In the genomic region with DNA sequence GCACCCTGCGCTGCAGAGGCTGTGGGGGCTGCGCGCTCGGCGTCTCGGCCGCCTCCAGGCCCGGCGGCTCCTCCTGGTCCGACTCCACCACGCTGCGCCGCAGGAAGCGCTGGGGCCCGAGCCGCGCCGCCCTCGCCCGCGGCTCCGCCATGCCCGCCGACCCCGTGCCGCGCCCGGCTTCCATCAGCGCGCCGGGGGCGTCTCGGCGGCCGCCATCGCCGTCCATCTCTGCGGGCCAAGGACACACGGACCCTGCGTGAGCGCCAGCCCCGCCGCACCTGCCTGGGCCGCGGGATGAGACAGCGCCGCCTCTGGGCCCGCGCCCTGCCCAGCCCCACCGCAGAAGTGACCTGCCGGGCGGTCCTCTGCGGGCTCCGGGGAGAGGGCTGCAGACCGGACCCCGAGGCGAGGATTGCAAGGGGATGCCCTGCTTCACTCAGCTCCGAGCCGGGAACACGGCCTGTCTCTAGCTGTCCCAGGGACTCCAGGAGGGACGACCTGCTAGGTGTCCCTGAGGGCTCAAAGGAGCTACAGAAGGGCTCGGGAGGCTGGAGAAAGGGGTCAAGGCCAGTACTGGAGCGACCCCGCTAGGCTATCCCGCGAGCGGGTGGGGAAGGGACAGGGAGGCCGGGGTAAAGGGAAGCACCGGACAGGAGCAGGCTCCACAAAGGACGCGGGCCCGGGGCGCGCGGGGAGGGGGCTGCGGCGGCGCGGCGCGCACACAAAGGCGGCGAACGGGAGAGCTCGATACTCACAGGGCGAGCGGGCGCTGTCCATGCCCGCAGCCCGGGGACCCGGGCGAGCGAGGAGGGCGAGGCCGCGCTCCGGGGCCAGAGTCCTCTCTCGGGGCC, we compare ENCODE assay signal across 8 mouse cellular contexts. TPM values are rescaled to one million over a fixed set of nuclear protein-coding genes. Genes with fewer than 3 reads are reported as not detected.
DNase-seq lines count a peak whose midpoint lies in the region; ATAC-seq and TF ChIP-seq lines count a peak whose summit lies in the region.

No protein-coding gene starts in this region.

- H3K4me3 ChIP-seq in gastrocnemius, adult 2 months, result peak overlapping the region; percentile 94
- H3K4me3 ChIP-seq in intestine, embryonic 16.5 days (ENCODE audit: low read length), result peak overlapping the region; percentile 78
- H3K4me3 ChIP-seq in liver, embryonic 11.5 days (ENCODE audit: low read depth, low read length), result peak overlapping the region; percentile 61

- WGBS in intestine, embryonic 16.5 days, result under 1% methylated on average over 98 of the region's 98 CpGs
- under 1% methylated on average over 83 of the region's 98 CpGs for WGBS in liver, embryonic 11.5 days

- no peaks in the 10 kb centered on the region for H3K36me3 ChIP-seq in intestine, embryonic 16.5 days (ENCODE audit: control insufficient read depth, insufficient read depth, low read length)
- no peaks in the 10 kb centered on the region for H3K36me3 ChIP-seq in liver, embryonic 11.5 days (ENCODE audit: control insufficient read depth, insufficient read depth, low read length)

- peaks cover 14% of the 10 kb centered on the region for H3K27me3 ChIP-seq in intestine, embryonic 16.5 days (replicated peaks; ENCODE audit: control insufficient read depth, insufficient read depth, low read length)
- H3K27me3 ChIP-seq in liver, embryonic 11.5 days (replicated peaks; ENCODE audit: control insufficient read depth, insufficient read depth, low read length), result peaks cover 72% of the 10 kb centered on the region

- ATAC-seq in intestine, embryonic 16.5 days, result peak; percentile 82
- peak; percentile 53; the same call in 1 of the 2 replicates for ATAC-seq in liver, embryonic 11.5 days (replicated peaks; ENCODE audit: low FRiP score)

- intact Hi-C loops in gastrocnemius, adult 2 months (cut with DNase I), result no loop called here

- DNase-seq in urinary bladder, adult 2 months (ENCODE audit: low spot score), result peak; percentile 37
- DNase-seq in urinary bladder, postnatal 14 days (ENCODE audit: low spot score), result no peak
- DNase-seq in cerebellum, postnatal 10 days, result peak; percentile 76 to 81
- DNase-seq in gastrocnemius, adult 2 months, result peak; percentile 78
- peak; percentile 64 for DNase-seq in liver, embryonic 11.5 days (ENCODE audit: low spot score)
- DNase-seq in right cerebral cortex, adult 18-20 months, result peak; percentile 79
- no peak for DNase-seq in testis, postnatal 14 days (ENCODE audit: low spot score)

- H3K9ac ChIP-seq in intestine, embryonic 16.5 days (ENCODE audit: low read depth, low read length), result peak overlapping the region; percentile 82
- no peak overlapping the region for H3K9ac ChIP-seq in liver, embryonic 11.5 days (ENCODE audit: low read depth, low read length)

- peak overlapping the region; percentile 94 for H3K27ac ChIP-seq in gastrocnemius, adult 2 months
- peak overlapping the region; percentile 49 for H3K27ac ChIP-seq in intestine, embryonic 16.5 days (ENCODE audit: low read length)
- H3K27ac ChIP-seq in liver, embryonic 11.5 days (ENCODE audit: low read depth, low read length), result no peak overlapping the region

- peak; percentile 29; the same call in 1 of the 2 replicates for TF ChIP-seq CTCF in gastrocnemius, adult 2 months (IDR thresholded peaks at IDR 0.05)

- H3K4me2 ChIP-seq in intestine, embryonic 16.5 days (ENCODE audit: low read depth, low read length), result peak overlapping the region; percentile 95
- peak overlapping the region; percentile 84 for H3K4me2 ChIP-seq in liver, embryonic 11.5 days

- peaks cover 24% of the 10 kb centered on the region for H3K4me1 ChIP-seq in intestine, embryonic 16.5 days (ENCODE audit: control insufficient read depth, insufficient read depth, low read length)
- peaks cover 3% of the 10 kb centered on the region; the same call in 1 of the 2 replicates for H3K4me1 ChIP-seq in liver, embryonic 11.5 days (replicated peaks; ENCODE audit: control insufficient read depth, insufficient read depth, low read length)

- no peaks in the 10 kb centered on the region for H3K9me3 ChIP-seq in intestine, embryonic 16.5 days (ENCODE audit: control insufficient read depth, low read length)
- H3K9me3 ChIP-seq in liver, embryonic 11.5 days (ENCODE audit: control insufficient read depth, low read length), result no peaks in the 10 kb centered on the region

RNA-seq across cellular contexts. Expression of a gene that starts 0.6 kb away (rescaled TPM):
- 14.9 and 28.9 TPM in 2 replicates for polyA plus RNA-seq in urinary bladder, adult 2 months (2012; rRNA removed)
- total RNA-seq in gastrocnemius, adult 2 months (2021), result 10 to 100 TPM; 58.9 to 99.2 TPM
- 2.9 and 3.5 TPM in 2 replicates for polyA plus RNA-seq in intestine, embryonic 16.5 days (2015; fragmentation: Nextera tagmentation; extraction: Ambion mirVana)
- polyA plus RNA-seq in liver, embryonic 11.5 days (2014; fragmentation: Nextera tagmentation; extraction: Ambion mirVana), result 0.34 and 0.45 TPM in 2 replicates

RNA-seq across cellular contexts. Expression of a gene that starts 40.1 kb away (rescaled TPM):
- 115 and 126 TPM in 2 replicates for polyA plus RNA-seq in urinary bladder, adult 2 months (2012; rRNA removed)
- 10 to 100 TPM; 17.2 to 18.7 TPM for total RNA-seq in gastrocnemius, adult 2 months (2021)
- polyA plus RNA-seq in intestine, embryonic 16.5 days (2015; fragmentation: Nextera tagmentation; extraction: Ambion mirVana), result 60.0 and 63.3 TPM in 2 replicates
- 54.2 and 59.8 TPM in 2 replicates for polyA plus RNA-seq in liver, embryonic 11.5 days (2014; fragmentation: Nextera tagmentation; extraction: Ambion mirVana)

Comparison
In these comparisons a context has a peak if more than half of its experiments do, and no peak if none do; other contexts are left out.
1. DNase-seq: peak in urinary bladder, adult 2 months (single experiment), cerebellum, postnatal 10 days (2 of 2), gastrocnemius, adult 2 months (single experiment), liver, embryonic 11.5 days (single experiment) and right cerebral cortex, adult 18-20 months (single experiment); none in urinary bladder, postnatal 14 days (single experiment) and testis, postnatal 14 days (single experiment).
2. Peak in every context shown above with its lines, with median percentiles within 50 percentile points of each other: H3K4me3 ChIP-seq.